Mouse (Mus musculus) cerebellum, adult 2 months (tissue): ENCODE measurements around the gene Alkbh2.

Experiments used
- CTCF ChIP-seq: fragments of 200-500 bp; IDR thresholded peaks from 2 replicates; pipeline ENCODE4 v1.5.1; 2011; ENCODE audit warnings: low read depth, mild to moderate bottlenecking, control low read depth, low read length, moderate library complexity, borderline replicate concordance; ENCODE audit not compliant: insufficient read depth
- POLR2A ChIP-seq: fragments of 200-500 bp; IDR thresholded peaks from 2 replicates; pipeline ENCODE4 v1.6.1; 2011; ENCODE audit warnings: low read length, control low read depth, borderline replicate concordance; ENCODE audit not compliant: insufficient read depth

DNA sequence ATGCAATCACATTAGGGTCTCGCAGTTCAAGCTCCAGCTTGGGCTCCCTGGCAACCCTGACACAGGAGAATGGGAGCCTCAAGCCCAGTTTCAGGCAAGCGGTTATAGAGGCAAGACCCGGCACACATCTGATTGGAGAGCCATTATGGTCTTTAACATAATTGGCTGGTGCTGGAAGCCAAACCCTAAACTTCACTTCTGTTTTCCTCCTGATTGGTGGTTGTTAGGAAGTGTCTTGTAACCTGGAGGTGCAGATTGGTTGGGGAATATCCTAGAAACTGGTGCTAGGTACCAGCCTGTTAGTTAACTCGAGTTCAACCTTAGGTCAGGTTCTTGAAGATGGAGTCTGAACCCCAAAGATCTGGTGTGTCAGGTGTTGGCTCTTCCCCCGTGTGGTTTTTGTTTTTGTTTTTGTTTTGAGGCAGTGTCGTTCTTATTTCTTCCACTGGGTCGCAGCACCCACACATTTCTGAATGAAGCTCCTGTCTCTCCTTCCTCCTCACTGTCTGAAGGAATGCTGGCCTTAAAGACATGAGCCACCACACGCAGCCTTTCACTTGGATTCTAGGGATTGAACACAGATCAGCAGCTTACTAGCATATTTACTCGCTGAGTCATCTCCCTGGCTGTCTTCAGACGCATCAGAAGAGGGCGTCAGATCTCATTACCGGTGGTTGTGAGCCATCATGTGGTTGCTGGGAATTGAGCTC is 34.2 kb upstream of the Alkbh2 start:
- TF ChIP-seq CTCF (no peak), POLR2A (no peak)
